Mouse (Mus musculus): ENCODE data around the gene Cfap74. TPM values are rescaled to one million over a fixed set of nuclear protein-coding genes. Genes with fewer than 3 reads are reported as not detected.
A peak's percentile ranks its signal among the peaks of the same experiment; 100 is the strongest.

Cfap74 gene
- polyA plus RNA-seq, 1 experiment from 2014 or later: 5.1 TPM

DNA sequence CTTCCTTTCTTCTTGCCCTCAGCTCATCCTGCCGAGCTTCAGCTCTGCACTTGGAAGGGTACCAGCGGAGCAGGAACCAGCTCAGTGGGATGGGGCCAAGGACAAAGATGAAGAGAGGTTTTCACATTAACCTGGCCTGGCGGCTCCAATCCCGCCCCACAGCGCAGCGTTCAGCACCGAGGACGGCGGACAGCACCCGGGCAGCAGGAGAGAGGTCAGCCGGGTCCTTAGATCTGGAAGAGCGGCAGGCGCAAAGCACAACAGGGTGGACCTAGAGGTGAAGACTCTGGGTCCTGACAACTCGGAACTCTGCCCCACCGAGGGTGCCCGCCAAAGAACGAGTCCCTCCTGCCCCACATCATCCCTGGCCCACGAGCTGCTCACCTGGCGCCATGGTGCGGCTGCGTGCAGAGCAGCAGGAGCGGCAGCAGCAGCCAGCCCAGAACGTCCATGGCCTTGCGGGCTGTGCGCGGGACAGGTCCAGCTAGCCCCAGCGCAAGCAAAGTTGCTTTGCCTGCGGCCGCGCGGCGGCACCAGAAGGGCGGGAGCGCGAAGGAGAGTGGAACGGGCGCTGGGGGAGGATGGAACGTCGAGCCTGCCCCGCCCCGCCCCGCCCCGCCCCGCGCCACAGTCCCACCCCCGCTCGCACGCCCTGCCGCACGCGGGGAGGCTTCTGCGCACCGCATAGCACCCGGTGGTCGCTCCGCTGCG lies 11.3 kb upstream of the Cfap74 start, which contains the start of gene Gabrd:
Gene Gabrd (minus strand): TSS at position 602 of the 711 bp plus-strand sequence.
- Histone ChIP-seq H3K4me1 (ENCODE audit: control insufficient read depth, insufficient read depth, low read length) (peaks cover 4% of the 10 kb centered on the region), H3K27ac (replicated peaks; ENCODE audit: low read depth, low read length) (no peak within 1 kb of the TSS), H3K4me2 (ENCODE audit: low read depth, severe bottlenecking) (peak within 1 kb of the TSS; percentile 60), H3K9me3 (ENCODE audit: control insufficient read depth, low read length) (no peaks in the 10 kb centered on the region), H3K27me3 (ENCODE audit: control insufficient read depth, insufficient read depth, low read length) (peaks cover 21% of the 10 kb centered on the region), H3K4me3 (ENCODE audit: low read depth, low read length) (peak within 1 kb of the TSS; percentile 28), H3K36me3 (ENCODE audit: control insufficient read depth, insufficient read depth, low read length) (no peaks in the 10 kb centered on the region), H3K9ac (ENCODE audit: low read length) (no peak within 1 kb of the TSS)
- WGBS: under 1% methylated on average over 53 of the region's 57 CpGs
- ATAC-seq (ENCODE audit: insufficient number of reproducible peaks, low FRiP score, low TSS enrichment, low read depth) (no peak), DNase-seq (ENCODE audit: low spot score) (peak; percentile 84)

DNA sequence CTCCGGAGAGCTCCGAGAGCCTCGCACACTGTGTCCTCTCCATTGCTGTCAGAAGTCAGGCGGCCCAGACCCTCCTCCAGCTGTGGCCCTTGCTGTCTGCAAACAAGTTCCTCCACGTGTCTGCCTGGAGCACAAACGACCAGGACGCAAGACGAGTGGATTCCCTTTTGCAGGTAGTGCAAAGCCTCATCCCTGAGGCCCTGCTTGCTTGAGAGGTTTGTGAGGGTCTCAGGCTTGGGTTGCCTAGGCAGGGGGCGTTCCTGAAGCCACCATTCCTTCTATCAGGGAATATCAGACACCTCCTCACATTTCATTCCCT lies 10.8 kb upstream of the Cfap74 start:
- no peaks in the 10 kb centered on the region for H3K9me3 ChIP-seq (ENCODE audit: control insufficient read depth, low read length)
- 5% methylated on average over 9 of the region's 9 CpGs for WGBS
- H3K36me3 ChIP-seq (ENCODE audit: control insufficient read depth, insufficient read depth, low read length): no peaks in the 10 kb centered on the region
- peaks cover 21% of the 10 kb centered on the region for H3K27me3 ChIP-seq (ENCODE audit: control insufficient read depth, insufficient read depth, low read length)
- H3K4me1 ChIP-seq (ENCODE audit: control insufficient read depth, insufficient read depth, low read length): peaks cover 4% of the 10 kb centered on the region
- H3K4me3 ChIP-seq (ENCODE audit: low read depth, low read length): peak overlapping the region; percentile 28
- H3K4me2 ChIP-seq (ENCODE audit: low read depth, severe bottlenecking): peak overlapping the region; percentile 60
- ATAC-seq (ENCODE audit: insufficient number of reproducible peaks, low FRiP score, low TSS enrichment, low read depth) (no peak), DNase-seq (ENCODE audit: low spot score) (peak; percentile 24)
- no peak overlapping the region for H3K27ac ChIP-seq (replicated peaks; ENCODE audit: low read depth, low read length)
- no peak overlapping the region for H3K9ac ChIP-seq (ENCODE audit: low read length)

DNA sequence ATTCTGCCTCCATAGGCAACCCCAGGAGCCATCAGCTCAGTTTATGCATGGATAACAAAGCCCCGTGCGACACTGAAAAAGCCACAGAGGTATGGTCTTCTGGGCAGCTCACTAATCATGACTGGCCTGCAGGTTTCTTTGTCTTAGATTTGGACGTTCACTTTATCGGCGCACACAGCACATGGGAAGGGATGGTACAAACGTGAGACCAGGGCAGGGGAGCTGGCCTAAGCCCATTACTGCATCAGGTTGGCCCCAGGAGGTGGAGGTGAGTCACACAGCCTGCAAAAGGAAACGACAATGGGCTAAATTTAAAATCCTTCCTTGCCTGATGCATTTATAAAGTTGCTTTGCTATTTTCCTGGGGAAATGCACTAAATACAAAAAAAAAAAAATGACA lies 7.9 kb upstream of the Cfap74 start:
- H3K36me3 ChIP-seq (ENCODE audit: control insufficient read depth, insufficient read depth, low read length): no peaks in the 10 kb centered on the region
- H3K9ac ChIP-seq (ENCODE audit: low read length): no peak overlapping the region
- no peak overlapping the region for H3K27ac ChIP-seq (replicated peaks; ENCODE audit: low read depth, low read length)
- ATAC-seq (ENCODE audit: insufficient number of reproducible peaks, low FRiP score, low TSS enrichment, low read depth) (no peak), DNase-seq (ENCODE audit: low spot score) (no peak)
- 77% methylated on average over 7 of the region's 7 CpGs for WGBS
- H3K9me3 ChIP-seq (ENCODE audit: control insufficient read depth, low read length): no peaks in the 10 kb centered on the region
- H3K4me2 ChIP-seq (ENCODE audit: low read depth, severe bottlenecking): no peak overlapping the region
- H3K4me1 ChIP-seq (ENCODE audit: control insufficient read depth, insufficient read depth, low read length): peaks cover 4% of the 10 kb centered on the region
- no peak overlapping the region for H3K4me3 ChIP-seq (ENCODE audit: low read depth, low read length)
- H3K27me3 ChIP-seq (ENCODE audit: control insufficient read depth, insufficient read depth, low read length): peaks cover 21% of the 10 kb centered on the region

DNA sequence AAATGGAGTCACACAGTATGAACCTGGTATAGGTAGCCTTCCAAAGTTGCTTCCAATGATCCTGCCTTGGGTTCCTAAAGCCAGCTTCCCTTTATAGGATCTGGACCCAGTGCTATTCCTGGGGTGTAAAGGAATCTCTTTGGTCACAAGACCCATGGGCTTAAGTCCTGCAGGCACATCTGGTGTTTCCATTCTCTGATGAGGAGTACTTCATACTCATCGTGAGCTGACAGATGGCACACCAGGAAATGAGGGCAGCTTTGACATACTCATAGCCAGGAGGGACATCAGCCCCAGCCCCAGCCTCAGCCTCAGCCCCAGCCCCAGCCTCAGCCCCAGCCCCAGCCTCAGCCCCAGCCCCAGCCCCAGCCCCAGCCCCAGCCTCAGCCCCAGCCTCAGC lies 6.5 kb upstream of the Cfap74 start:
- Histone ChIP-seq H3K4me1 (ENCODE audit: control insufficient read depth, insufficient read depth, low read length) (peaks cover 4% of the 10 kb centered on the region), H3K4me3 (ENCODE audit: low read depth, low read length) (no peak overlapping the region), H3K27me3 (ENCODE audit: control insufficient read depth, insufficient read depth, low read length) (peaks cover 11% of the 10 kb centered on the region), H3K9ac (ENCODE audit: low read length) (no peak overlapping the region), H3K4me2 (ENCODE audit: low read depth, severe bottlenecking) (no peak overlapping the region), H3K36me3 (ENCODE audit: control insufficient read depth, insufficient read depth, low read length) (no peaks in the 10 kb centered on the region), H3K9me3 (ENCODE audit: control insufficient read depth, low read length) (no peaks in the 10 kb centered on the region), H3K27ac (replicated peaks; ENCODE audit: low read depth, low read length) (no peak overlapping the region)
- ATAC-seq (ENCODE audit: insufficient number of reproducible peaks, low FRiP score, low TSS enrichment, low read depth): no peak
- no peak for DNase-seq (ENCODE audit: low spot score)
- 62% methylated on average over 1 of the region's 1 CpGs for WGBS

DNA sequence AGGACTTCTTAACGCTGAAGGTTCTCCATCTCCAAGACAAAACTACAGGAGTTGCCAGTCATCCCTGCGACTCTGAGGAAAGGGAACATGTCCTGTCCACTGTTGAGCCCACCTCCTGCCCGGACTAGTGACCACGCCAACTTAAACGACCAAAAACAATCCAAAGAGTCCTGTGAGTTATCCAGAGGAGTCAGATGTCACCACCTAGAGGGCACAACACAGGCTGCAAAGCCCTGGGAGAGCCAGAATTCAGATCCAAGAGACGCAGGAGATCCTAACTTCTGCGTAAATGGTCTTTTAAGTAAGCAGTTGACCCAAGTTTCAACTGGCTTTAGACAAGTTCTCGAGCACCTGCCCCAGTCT lies 314 bp upstream of the Cfap74 start:
- 0 out of 2 replicates have a peak overlapping the region, but pooled peaks have one; percentile 39 for H3K27ac ChIP-seq (replicated peaks; ENCODE audit: low read depth, low read length)
- no peaks in the 10 kb centered on the region for H3K27me3 ChIP-seq (ENCODE audit: control insufficient read depth, insufficient read depth, low read length)
- H3K9me3 ChIP-seq (ENCODE audit: control insufficient read depth, low read length): no peaks in the 10 kb centered on the region
- peaks cover 4% of the 10 kb centered on the region; the same call in 1 of the 2 replicates for H3K4me1 ChIP-seq (ENCODE audit: control insufficient read depth, insufficient read depth, low read length)
- peak overlapping the region; percentile 88 for H3K4me2 ChIP-seq (ENCODE audit: low read depth, severe bottlenecking)
- H3K36me3 ChIP-seq (ENCODE audit: control insufficient read depth, insufficient read depth, low read length): no peaks in the 10 kb centered on the region
- ATAC-seq (ENCODE audit: insufficient number of reproducible peaks, low FRiP score, low TSS enrichment, low read depth) (peak; percentile 53; the same call in 1 of the 2 replicates), DNase-seq (ENCODE audit: low spot score) (no peak)
- peak overlapping the region; percentile 51 for H3K4me3 ChIP-seq (ENCODE audit: low read depth, low read length)
- 1% methylated on average over 8 of the region's 8 CpGs for WGBS
- peak overlapping the region; percentile 47 for H3K9ac ChIP-seq (ENCODE audit: low read length)

DNA sequence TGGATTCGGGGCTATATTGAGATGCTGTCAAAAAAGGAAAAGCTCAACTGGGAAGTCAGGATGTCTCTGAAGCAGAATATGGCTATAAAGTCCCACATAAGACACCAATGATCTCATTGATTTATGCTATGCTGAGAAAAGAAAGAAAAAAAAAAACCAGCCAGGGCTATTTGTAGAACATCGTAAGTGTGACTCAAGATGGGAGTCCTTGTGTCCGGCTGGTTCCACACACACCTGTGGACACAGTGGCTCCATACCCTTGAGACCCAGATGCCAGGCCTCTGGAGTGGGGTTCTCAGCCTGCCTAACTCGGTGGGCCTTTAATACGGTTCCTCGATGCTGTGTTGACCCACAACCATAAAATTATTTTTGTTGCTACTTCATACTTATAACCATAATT lies 3.1 kb downstream of the Cfap74 start:
- Histone ChIP-seq H3K27me3 (ENCODE audit: control insufficient read depth, insufficient read depth, low read length) (no peaks in the 10 kb centered on the region), H3K9me3 (ENCODE audit: control insufficient read depth, low read length) (no peaks in the 10 kb centered on the region), H3K4me2 (ENCODE audit: low read depth, severe bottlenecking) (no peak overlapping the region), H3K4me1 (ENCODE audit: control insufficient read depth, insufficient read depth, low read length) (peaks cover 4% of the 10 kb centered on the region; the same call in 1 of the 2 replicates), H3K36me3 (ENCODE audit: control insufficient read depth, insufficient read depth, low read length) (no peaks in the 10 kb centered on the region), H3K27ac (replicated peaks; ENCODE audit: low read depth, low read length) (no peak overlapping the region), H3K4me3 (ENCODE audit: low read depth, low read length) (no peak overlapping the region), H3K9ac (ENCODE audit: low read length) (no peak overlapping the region)
- 93% methylated on average over 6 of the region's 6 CpGs for WGBS
- ATAC-seq (ENCODE audit: insufficient number of reproducible peaks, low FRiP score, low TSS enrichment, low read depth) (no peak), DNase-seq (ENCODE audit: low spot score) (no peak)

DNA sequence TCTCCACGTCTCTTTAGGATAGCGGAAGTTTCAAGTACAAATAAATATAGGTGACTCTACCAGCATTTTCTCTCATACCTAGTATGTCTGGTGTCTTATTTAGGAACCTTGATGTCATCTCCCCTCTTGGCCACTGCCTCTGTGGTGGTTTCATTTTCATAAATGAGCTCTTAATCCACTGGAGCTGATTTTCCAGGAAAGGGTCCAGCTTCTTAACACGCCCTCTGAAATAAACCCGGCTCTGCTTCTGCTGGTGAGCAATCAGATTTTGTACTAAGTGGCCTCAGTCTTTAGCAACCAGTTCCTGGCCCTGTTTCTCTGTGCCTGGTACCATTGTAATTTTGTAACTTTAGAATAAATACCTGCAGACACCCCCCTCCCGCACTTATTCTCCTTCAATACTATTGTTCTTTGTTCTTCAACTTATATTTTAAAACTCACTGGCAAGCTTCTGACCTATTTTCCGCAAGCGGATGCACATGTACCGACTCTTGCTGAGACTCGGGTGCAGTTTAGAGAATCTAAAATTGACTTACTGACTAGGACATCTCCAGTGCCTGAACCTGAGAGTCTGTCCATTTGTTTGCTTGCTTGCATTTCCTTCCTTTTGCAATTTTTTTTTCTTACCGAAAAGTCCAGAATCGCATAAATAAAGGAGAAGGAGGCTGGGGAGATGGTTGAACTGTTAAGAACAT lies 4.8 kb downstream of the Cfap74 start:
- no peak overlapping the region for H3K27ac ChIP-seq (replicated peaks; ENCODE audit: low read depth, low read length)

DNA sequence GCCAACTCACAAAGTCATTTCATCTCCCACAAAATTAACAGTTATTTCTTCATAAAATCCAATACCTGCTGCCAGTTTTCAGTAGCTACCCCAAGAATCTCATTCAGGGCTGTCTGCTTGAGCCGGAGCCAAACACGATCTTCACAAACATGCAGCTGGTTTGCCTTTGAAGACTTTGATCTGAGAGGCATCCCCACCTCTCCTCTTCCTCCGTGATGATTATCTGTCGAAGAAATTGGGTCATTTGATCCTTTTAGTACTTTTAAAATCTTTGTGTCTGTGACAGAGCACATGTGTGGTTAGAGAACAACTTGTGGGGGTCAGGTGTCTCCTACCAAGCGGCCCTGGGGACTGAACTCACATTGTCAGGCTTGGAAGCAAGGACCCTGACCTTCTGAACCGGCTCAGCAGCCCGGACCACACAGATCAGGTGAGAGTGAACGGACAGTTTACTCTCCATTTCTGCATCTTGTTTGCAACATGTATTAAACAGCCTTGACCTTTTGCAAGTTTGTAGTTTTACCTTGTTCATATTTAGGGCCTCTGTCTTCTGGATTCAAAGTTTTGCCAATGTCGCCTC lies 5.8 kb downstream of the Cfap74 start:
- H3K27ac ChIP-seq (replicated peaks; ENCODE audit: low read depth, low read length): no peak overlapping the region
- ATAC-seq (ENCODE audit: insufficient number of reproducible peaks, low FRiP score, low TSS enrichment, low read depth) (no peak), DNase-seq (ENCODE audit: low spot score) (no peak)

More for the DNA sequence above, 4.8 kb downstream of the Cfap74 start:
- DNase-seq (ENCODE audit: low spot score) (no peak), ATAC-seq (ENCODE audit: insufficient number of reproducible peaks, low FRiP score, low TSS enrichment, low read depth) (no peak)
- no peak overlapping the region for H3K4me2 ChIP-seq (ENCODE audit: low read depth, severe bottlenecking)
- H3K4me3 ChIP-seq (ENCODE audit: low read depth, low read length): no peak overlapping the region
- no peaks in the 10 kb centered on the region; the same call in 1 of the 2 replicates for H3K4me1 ChIP-seq (ENCODE audit: control insufficient read depth, insufficient read depth, low read length)
- H3K27me3 ChIP-seq (ENCODE audit: control insufficient read depth, insufficient read depth, low read length): no peaks in the 10 kb centered on the region
- no peak overlapping the region for H3K9ac ChIP-seq (ENCODE audit: low read length)
- no peaks in the 10 kb centered on the region for H3K9me3 ChIP-seq (ENCODE audit: control insufficient read depth, low read length)
- WGBS: 91% methylated on average over 11 of the region's 11 CpGs
- H3K36me3 ChIP-seq (ENCODE audit: control insufficient read depth, insufficient read depth, low read length): no peaks in the 10 kb centered on the region

More for the DNA sequence above, 5.8 kb downstream of the Cfap74 start:
- H3K27me3 ChIP-seq (ENCODE audit: control insufficient read depth, insufficient read depth, low read length): no peaks in the 10 kb centered on the region
- WGBS: 72% methylated on average over 9 of the region's 9 CpGs
- no peaks in the 10 kb centered on the region for H3K36me3 ChIP-seq (ENCODE audit: control insufficient read depth, insufficient read depth, low read length)
- no peak overlapping the region for H3K4me3 ChIP-seq (ENCODE audit: low read depth, low read length)
- no peaks in the 10 kb centered on the region; the same call in 1 of the 2 replicates for H3K4me1 ChIP-seq (ENCODE audit: control insufficient read depth, insufficient read depth, low read length)
- no peak overlapping the region for H3K4me2 ChIP-seq (ENCODE audit: low read depth, severe bottlenecking)
- H3K9ac ChIP-seq (ENCODE audit: low read length): no peak overlapping the region
- no peaks in the 10 kb centered on the region for H3K9me3 ChIP-seq (ENCODE audit: control insufficient read depth, low read length)

All from limb, embryonic 11.5 days (tissue).